Mouse (Mus musculus) kidney, postnatal 14 days (tissue): Measurements from ENCODE around the gene Aspdh.

Experiments
- DNase-seq: peaks from one replicate; pipeline ENCODE4 v3.0.0; 2022; ENCODE audit warnings: mixed read lengths

Gene Aspdh

GRCm38 (mm10) chr7:44472961-44473646 is 7.9 kb downstream of the Aspdh start:
- no peak for DNase-seq

GRCm38 (mm10) chr7:44474419-44474818 is 9.2 kb downstream of the Aspdh start:
- DNase-seq = no peak

- no peak for DNase-seq
Measured at GRCm38 (mm10) chr7:44475046-44475614, 9.9 kb downstream of the Aspdh start.

GRCm38 (mm10) chr7:44482836-44483435 is 17.7 kb downstream of the Aspdh start:
- no peak for DNase-seq

GRCm38 (mm10) chr7:44484109-44484508 is 18.9 kb downstream of the Aspdh start:
- DNase-seq = no peak

- peak; percentile 78 for DNase-seq
Measured at GRCm38 (mm10) chr7:44484841-44485571, 19.8 kb downstream of the Aspdh start.

GRCm38 (mm10) chr7:44485572-44486195 is 20.5 kb downstream of the Aspdh start:
- no peak for DNase-seq

- no peak for DNase-seq
Measured at GRCm38 (mm10) chr7:44486927-44487575, 21.9 kb downstream of the Aspdh start.

- DNase-seq = no peak
Measured at GRCm38 (mm10) chr7:44487936-44488335, 22.7 kb downstream of the Aspdh start.

GRCm38 (mm10) chr7:44488545-44488944 is 23.4 kb downstream of the Aspdh start:
- DNase-seq = no peak

GRCm38 (mm10) chr7:44490281-44490680 is 25.1 kb downstream of the Aspdh start:
- DNase-seq = no peak

GRCm38 (mm10) chr7:44491391-44491790 is 26.2 kb downstream of the Aspdh start:
- no peak for DNase-seq

GRCm38 (mm10) chr7:44492166-44492826 is 27.1 kb downstream of the Aspdh start:
- no peak for DNase-seq

GRCm38 (mm10) chr7:44494681-44495080 is 29.5 kb downstream of the Aspdh start:
- no peak for DNase-seq

GRCm38 (mm10) chr7:44495086-44495485 is 29.9 kb downstream of the Aspdh start:
- DNase-seq = no peak

- DNase-seq = peak; percentile 99
Measured at GRCm38 (mm10) chr7:44495992-44496770, 31.0 kb downstream of the Aspdh start, which contains the start of the genes Emc10 and Fam71e1. TSS of gene Emc10 (minus strand) at chr7:44496529. TSS of gene Fam71e1 (plus strand) at chr7:44496581.

GRCm38 (mm10) chr7:44496771-44497109 is 31.5 kb downstream of the Aspdh start:
- no peak for DNase-seq

- no peak for DNase-seq
Measured at GRCm38 (mm10) chr7:44497361-44498055, 32.3 kb downstream of the Aspdh start.

- no peak for DNase-seq
Measured at GRCm38 (mm10) chr7:44498922-44499321, 33.7 kb downstream of the Aspdh start.

- DNase-seq = no peak
Measured at GRCm38 (mm10) chr7:44500046-44500445, 34.9 kb downstream of the Aspdh start.
